22 mouse cellular contexts compared by ENCODE assay signal in the genomic region with DNA sequence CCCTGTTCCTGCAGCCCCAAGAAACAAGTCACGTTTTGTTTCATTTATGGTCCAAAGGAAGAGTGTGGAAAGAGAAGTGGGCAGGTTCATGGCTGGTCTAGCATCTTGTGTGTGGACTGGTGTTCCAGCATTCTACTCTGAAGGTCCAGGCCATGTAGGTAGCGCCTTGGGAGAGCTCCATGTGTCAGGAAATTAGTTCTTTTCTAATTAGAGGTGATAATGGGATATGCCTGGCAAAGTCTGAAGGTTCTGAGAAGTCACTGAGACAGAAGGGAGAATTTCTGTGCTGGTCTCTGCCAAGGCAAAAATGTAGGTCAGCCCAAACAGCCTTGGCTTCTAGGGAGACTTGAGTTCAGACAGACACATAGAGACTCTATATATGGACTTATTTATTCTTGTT.
DNase-seq lines count a peak whose midpoint lies in the region; ATAC-seq and TF ChIP-seq lines count a peak whose summit lies in the region.
"Had no signal": no experiment of that assay in that cellular context is flagged by ENCODE, and none has a peak within 500 bp of the region (broad histone marks: within the 10 kb centered on the region; RNA-seq: fewer than 3 reads in every experiment).

No protein-coding gene starts in this region.

- H3K27me3 ChIP-seq in liver, postnatal 0 days (ENCODE audit: insufficient read depth, low read length): no peaks in the 10 kb centered on the region
- H3K27me3 ChIP-seq in kidney, embryonic 15.5 days: no peaks in the 10 kb centered on the region
- H3K27me3 ChIP-seq: embryonic facial prominence, embryonic 15.5 days; heart, embryonic 15.5 days; intestine, embryonic 15.5 days had no signal

- WGBS in liver, postnatal 0 days (ENCODE audit: insufficient replicate concordance): 73% methylated on average over 2 of the region's 2 CpGs
- WGBS in kidney, embryonic 15.5 days: 73% methylated on average over 2 of the region's 2 CpGs

- intact Hi-C loops in heart, postnatal 14 days (cut with DNase I): no loop called here

- H3K9ac ChIP-seq in liver, postnatal 0 days (replicated peaks): no peak overlapping the region
- no peak overlapping the region for H3K9ac ChIP-seq in kidney, embryonic 15.5 days
- H3K9ac ChIP-seq: embryonic facial prominence, embryonic 15.5 days; heart, embryonic 15.5 days; hindbrain, embryonic 14.5 days; intestine, embryonic 15.5 days had no signal

- peaks cover 22% of the 10 kb centered on the region for H3K4me1 ChIP-seq in liver, postnatal 0 days (ENCODE audit: insufficient read depth)
- H3K4me1 ChIP-seq in kidney, embryonic 15.5 days: no peaks in the 10 kb centered on the region
- H3K4me1 ChIP-seq: embryonic facial prominence, embryonic 15.5 days; forebrain, embryonic 10.5 days; heart, embryonic 15.5 days; intestine, embryonic 15.5 days had no signal

- DNase-seq in heart, adult 11 months: peak; percentile 27
- DNase-seq in heart, postnatal 14 days: no peak
- DNase-seq in cerebellum, adult 11 months: peak; percentile 19
- peak; percentile 29 for DNase-seq in cerebellum, adult 8-10 months
- DNase-seq in cerebellum, postnatal 14 days: peak; percentile 34 to 50
- no peak for DNase-seq in liver, postnatal 0 days
- DNase-seq in thymus, postnatal 0 days (ENCODE audit: low spot score): no peak
- DNase-seq: adrenal gland, postnatal 10 days; embryo, embryonic 11 days; gastrocnemius, adult 2 months; gastrocnemius, postnatal 25 days; kidney, adult 18-20 months had no signal

- TF ChIP-seq EP300 in liver, postnatal 0 days (IDR thresholded peaks at IDR 0.05; ENCODE audit: low read depth): no peak

- no peak overlapping the region for H3K4me3 ChIP-seq in liver, postnatal 0 days (ENCODE audit: low read depth, low read length)
- H3K4me3 ChIP-seq in kidney, embryonic 15.5 days (replicated peaks): no peak overlapping the region
- H3K4me3 ChIP-seq: embryonic facial prominence, embryonic 15.5 days; erythroblast, embryonic 14.5 days; forebrain, embryonic 10.5 days; gastrocnemius, adult 2 months; heart, embryonic 15.5 days; hindbrain, embryonic 10.5 days; intestine, embryonic 15.5 days had no signal

- no peak overlapping the region for H3K4me2 ChIP-seq in liver, postnatal 0 days (ENCODE audit: low read depth, low read length)
- no peak overlapping the region for H3K4me2 ChIP-seq in kidney, embryonic 15.5 days
- H3K4me2 ChIP-seq: embryonic facial prominence, embryonic 15.5 days; heart, embryonic 11.5 days; heart, embryonic 15.5 days; hindbrain, embryonic 14.5 days; intestine, embryonic 15.5 days had no signal

- no peaks in the 10 kb centered on the region for H3K36me3 ChIP-seq in liver, postnatal 0 days (replicated peaks; ENCODE audit: insufficient read depth, low read length)
- no peaks in the 10 kb centered on the region for H3K36me3 ChIP-seq in kidney, embryonic 15.5 days
- H3K36me3 ChIP-seq: embryonic facial prominence, embryonic 15.5 days; forebrain, embryonic 10.5 days; heart, embryonic 15.5 days; hindbrain, embryonic 10.5 days; intestine, embryonic 15.5 days had no signal

- ATAC-seq in liver, postnatal 0 days: no peak
- no peak for ATAC-seq in kidney, embryonic 15.5 days (replicated peaks; ENCODE audit: low FRiP score)
- ATAC-seq: forebrain, embryonic 14.5 days; intestine, embryonic 15.5 days had no signal

- no peaks in the 10 kb centered on the region for H3K9me3 ChIP-seq in liver, postnatal 0 days (ENCODE audit: low read length)
- no peaks in the 10 kb centered on the region for H3K9me3 ChIP-seq in kidney, embryonic 15.5 days (replicated peaks)
- H3K9me3 ChIP-seq: embryonic facial prominence, embryonic 15.5 days; forebrain, embryonic 10.5 days; heart, embryonic 15.5 days; hindbrain, embryonic 10.5 days; intestine, embryonic 15.5 days had no signal

- H3K27ac ChIP-seq in liver, postnatal 0 days (ENCODE audit: low read depth): no peak overlapping the region
- H3K27ac ChIP-seq in kidney, embryonic 15.5 days: no peak overlapping the region
- H3K27ac ChIP-seq: embryonic facial prominence, embryonic 15.5 days; forebrain, embryonic 10.5 days; gastrocnemius, adult 2 months; heart, embryonic 15.5 days; hindbrain, embryonic 10.5 days; hindbrain, embryonic 14.5 days; intestine, embryonic 15.5 days had no signal

- TF ChIP-seq CTCF in liver, postnatal 0 days (IDR thresholded peaks at IDR 0.05; ENCODE audit: low read depth): no peak

Comparison
In these comparisons a context has a peak if more than half of its experiments do, and no peak if none do; other contexts are left out.
1. DNase-seq: peak in heart, adult 11 months (single experiment), cerebellum, adult 11 months (single experiment), cerebellum, adult 8-10 months (single experiment) and cerebellum, postnatal 14 days (2 of 2); none in heart, postnatal 14 days (0 of 2), liver, postnatal 0 days (single experiment) and thymus, postnatal 0 days (single experiment).